Comparison of ENCODE assay signal across 23 mouse cellular contexts in the genomic region with DNA sequence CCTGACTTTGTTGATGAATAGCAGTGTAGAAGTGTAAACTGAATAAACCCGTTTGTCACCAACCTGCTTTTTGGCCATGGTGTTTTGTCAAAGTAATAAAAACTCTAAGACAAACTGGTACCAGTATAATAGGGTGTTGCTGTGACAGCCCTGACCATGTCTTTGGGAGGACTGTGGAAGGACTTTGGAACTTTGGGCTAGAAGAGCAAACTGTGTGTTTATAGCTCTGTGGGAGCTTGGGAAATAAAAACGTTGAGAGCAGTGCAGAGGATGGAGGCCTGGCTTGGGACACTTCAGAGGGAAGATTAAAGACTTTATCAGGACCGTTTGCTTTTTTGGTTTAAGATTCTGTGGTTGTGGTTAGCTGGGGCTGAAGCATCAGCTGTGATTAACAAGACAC. TPM values are rescaled to one million over a fixed set of nuclear protein-coding genes. Genes with fewer than 3 reads are reported as not detected.
DNase-seq lines count a peak whose midpoint lies in the region; ATAC-seq and TF ChIP-seq lines count a peak whose summit lies in the region.
"Had no signal": no experiment of that assay in that cellular context is flagged by ENCODE, and none has a peak within 500 bp of the region (broad histone marks: within the 10 kb centered on the region; RNA-seq: fewer than 3 reads in every experiment).

No protein-coding gene starts in this region.

- no peak overlapping the region for H3K9ac ChIP-seq in intestine, embryonic 15.5 days
- H3K9ac ChIP-seq in intestine, postnatal 0 days (ENCODE audit: low read depth, low read length), result no peak overlapping the region
- no peak overlapping the region for H3K9ac ChIP-seq in liver, embryonic 15.5 days
- H3K9ac ChIP-seq in liver, embryonic 12.5 days, result no peak overlapping the region
- H3K9ac ChIP-seq in MEL (ENCODE audit: control insufficient read depth, low read depth, low read length, poor library complexity, severe bottlenecking), result no peak overlapping the region
- no peak overlapping the region for H3K9ac ChIP-seq in liver, postnatal 0 days (replicated peaks)
- H3K9ac ChIP-seq: embryonic facial prominence, embryonic 12.5 days; forebrain, embryonic 13.5 days; forebrain, embryonic 15.5 days had no signal

- H3K27me3 ChIP-seq in intestine, embryonic 15.5 days (replicated peaks), result no peaks in the 10 kb centered on the region
- no peaks in the 10 kb centered on the region for H3K27me3 ChIP-seq in intestine, postnatal 0 days (replicated peaks; ENCODE audit: control insufficient read depth, insufficient read depth, low read length)
- H3K27me3 ChIP-seq in liver, embryonic 15.5 days, result peaks cover 8% of the 10 kb centered on the region
- H3K27me3 ChIP-seq in liver, embryonic 12.5 days (replicated peaks), result peaks cover 8% of the 10 kb centered on the region
- no peaks in the 10 kb centered on the region for H3K27me3 ChIP-seq in MEL (ENCODE audit: control insufficient read depth in 1 of 2, insufficient read depth in 2 of 2, low read length in 2 of 2)
- H3K27me3 ChIP-seq in liver, postnatal 0 days (ENCODE audit: insufficient read depth, low read length), result no peaks in the 10 kb centered on the region
- H3K27me3 ChIP-seq: CH12.LX; embryonic facial prominence, embryonic 12.5 days; forebrain, embryonic 13.5 days; forebrain, embryonic 15.5 days had no signal

- no peak overlapping the region for H3K4me2 ChIP-seq in intestine, embryonic 15.5 days (replicated peaks)
- no peak overlapping the region for H3K4me2 ChIP-seq in intestine, postnatal 0 days (replicated peaks; ENCODE audit: low read depth)
- H3K4me2 ChIP-seq in liver, embryonic 15.5 days, result no peak overlapping the region
- no peak overlapping the region for H3K4me2 ChIP-seq in liver, embryonic 12.5 days
- no peak overlapping the region for H3K4me2 ChIP-seq in liver, postnatal 0 days (ENCODE audit: low read depth, low read length)
- H3K4me2 ChIP-seq: embryonic facial prominence, embryonic 12.5 days; forebrain, embryonic 13.5 days; forebrain, embryonic 15.5 days had no signal

- H3K27ac ChIP-seq in intestine, embryonic 15.5 days, result no peak overlapping the region
- no peak overlapping the region for H3K27ac ChIP-seq in intestine, postnatal 0 days (ENCODE audit: low read depth, low read length)
- no peak overlapping the region for H3K27ac ChIP-seq in liver, embryonic 15.5 days (replicated peaks)
- H3K27ac ChIP-seq in liver, embryonic 12.5 days, result no peak overlapping the region
- no peak overlapping the region for H3K27ac ChIP-seq in MEL (ENCODE audit: control insufficient read depth, low read depth, low read length)
- H3K27ac ChIP-seq in liver, postnatal 0 days (ENCODE audit: low read depth), result no peak overlapping the region
- H3K27ac ChIP-seq: embryonic facial prominence, embryonic 10.5 days; embryonic facial prominence, embryonic 12.5 days; forebrain, embryonic 13.5 days; forebrain, embryonic 15.5 days had no signal

- no peaks in the 10 kb centered on the region for H3K4me1 ChIP-seq in intestine, embryonic 15.5 days (replicated peaks)
- H3K4me1 ChIP-seq in intestine, postnatal 0 days (replicated peaks; ENCODE audit: control insufficient read depth, insufficient read depth, low read length), result no peaks in the 10 kb centered on the region
- no peaks in the 10 kb centered on the region; the same call in 1 of the 2 replicates for H3K4me1 ChIP-seq in liver, embryonic 15.5 days (replicated peaks)
- H3K4me1 ChIP-seq in liver, embryonic 12.5 days, result no peaks in the 10 kb centered on the region
- H3K4me1 ChIP-seq in MEL (ENCODE audit: control insufficient read depth in 1 of 2, insufficient read depth in 2 of 2, low read length in 2 of 2), result no peaks in the 10 kb centered on the region
- H3K4me1 ChIP-seq in liver, postnatal 0 days (ENCODE audit: insufficient read depth), result no peaks in the 10 kb centered on the region; the same call in 1 of the 2 replicates
- H3K4me1 ChIP-seq: embryonic facial prominence, embryonic 10.5 days; embryonic facial prominence, embryonic 12.5 days had no signal

- no peaks in the 10 kb centered on the region for H3K9me3 ChIP-seq in intestine, embryonic 15.5 days
- no peaks in the 10 kb centered on the region for H3K9me3 ChIP-seq in intestine, postnatal 0 days (ENCODE audit: control insufficient read depth)
- no peaks in the 10 kb centered on the region for H3K9me3 ChIP-seq in liver, embryonic 15.5 days (replicated peaks)
- H3K9me3 ChIP-seq in liver, embryonic 12.5 days (replicated peaks), result no peaks in the 10 kb centered on the region
- no peaks in the 10 kb centered on the region for H3K9me3 ChIP-seq in MEL (replicated peaks; ENCODE audit: insufficient read depth, low read length)
- no peaks in the 10 kb centered on the region for H3K9me3 ChIP-seq in liver, postnatal 0 days (ENCODE audit: low read length)
- H3K9me3 ChIP-seq: embryonic facial prominence, embryonic 10.5 days; embryonic facial prominence, embryonic 12.5 days; forebrain, embryonic 13.5 days; forebrain, embryonic 15.5 days; G1E had no signal

- DNase-seq in MEL (ENCODE audit: low read depth, low spot score), result no peak
- no peak for DNase-seq in liver, postnatal 0 days
- DNase-seq in urinary bladder, postnatal 10 days (ENCODE audit: low spot score), result no peak
- DNase-seq: adrenal gland, adult 8-10 months; adrenal gland, postnatal 14 days; adrenal gland, postnatal 36 days; B cell, adult 2 months; cerebellum, adult 11-12 months; cerebellum, adult 2 months; cerebellum, adult 9-10 months; cerebellum, postnatal 10 days; cerebellum, postnatal 25 days had no signal

- no peak for TF ChIP-seq EP300 in MEL (IDR thresholded peaks at IDR 0.05; ENCODE audit: low read depth in 1 of 2, low read length in 2 of 2)
- no peak for TF ChIP-seq EP300 in liver, postnatal 0 days (IDR thresholded peaks at IDR 0.05; ENCODE audit: low read depth)

- peak; percentile 55 for ATAC-seq in intestine, embryonic 15.5 days
- ATAC-seq in intestine, postnatal 0 days, result no peak
- peak; percentile 44; the same call in 1 of the 2 replicates for ATAC-seq in liver, embryonic 15.5 days (ENCODE audit: insufficient read depth)
- ATAC-seq in liver, embryonic 12.5 days, result no peak
- ATAC-seq in liver, postnatal 0 days, result peak; percentile 80
- ATAC-seq: CD4-positive, CD25-positive, alpha-beta regulatory T cell, adult 4 months; forebrain, embryonic 13.5 days; forebrain, embryonic 15.5 days had no signal

- TF ChIP-seq CTCF in intestine, postnatal 0 days (IDR thresholded peaks at IDR 0.05; ENCODE audit: low read depth), result no peak
- TF ChIP-seq CTCF in MEL (IDR thresholded peaks at IDR 0.05 in 2 of 3, conservative IDR thresholded peaks at IDR 0.05 in 1 of 3; ENCODE audit: control insufficient read depth in 1 of 3, insufficient read depth in 1 of 3, low read depth in 2 of 3, low read length in 3 of 3, poor library complexity in 1 of 3, severe bottlenecking in 1 of 3), result no peak
- no peak for TF ChIP-seq CTCF in liver, postnatal 0 days (IDR thresholded peaks at IDR 0.05; ENCODE audit: low read depth)

- no peaks in the 10 kb centered on the region for H3K79me2 ChIP-seq in MEL (ENCODE audit: control insufficient read depth, insufficient read depth, low read length, poor library complexity)

- no peak for TF ChIP-seq POLR2A in MEL (IDR thresholded peaks at IDR 0.05; ENCODE audit: control insufficient read depth in 1 of 2, insufficient read depth in 1 of 2, low read depth in 1 of 2, low read length in 2 of 2, poor library complexity in 1 of 2)

- WGBS in intestine, embryonic 15.5 days, result 39% methylated on average over 3 of the region's 3 CpGs
- 19% methylated on average over 3 of the region's 3 CpGs for WGBS in intestine, postnatal 0 days
- WGBS in liver, embryonic 15.5 days (ENCODE audit: insufficient replicate concordance), result 26% methylated on average over 3 of the region's 3 CpGs
- 25% methylated on average over 3 of the region's 3 CpGs for WGBS in liver, embryonic 12.5 days (ENCODE audit: insufficient replicate concordance)
- 32% methylated on average over 3 of the region's 3 CpGs for WGBS in liver, postnatal 0 days (ENCODE audit: insufficient replicate concordance)

- H3K36me3 ChIP-seq in intestine, embryonic 15.5 days, result no peaks in the 10 kb centered on the region
- no peaks in the 10 kb centered on the region; the same call in 1 of the 2 replicates for H3K36me3 ChIP-seq in intestine, postnatal 0 days (ENCODE audit: control insufficient read depth, insufficient read depth)
- no peaks in the 10 kb centered on the region for H3K36me3 ChIP-seq in liver, embryonic 15.5 days (replicated peaks)
- H3K36me3 ChIP-seq in liver, embryonic 12.5 days, result no peaks in the 10 kb centered on the region
- H3K36me3 ChIP-seq in MEL (ENCODE audit: control insufficient read depth in 1 of 2, insufficient read depth in 2 of 2, low read length in 2 of 2), result no peaks in the 10 kb centered on the region
- H3K36me3 ChIP-seq in liver, postnatal 0 days (replicated peaks; ENCODE audit: insufficient read depth, low read length), result peaks cover 4% of the 10 kb centered on the region; the same call in 1 of the 2 replicates
- H3K36me3 ChIP-seq: forebrain, embryonic 15.5 days had no signal

- no peak overlapping the region for H3K4me3 ChIP-seq in intestine, embryonic 15.5 days (replicated peaks)
- H3K4me3 ChIP-seq in intestine, postnatal 0 days (ENCODE audit: low read depth, low read length), result no peak overlapping the region
- H3K4me3 ChIP-seq in liver, embryonic 15.5 days (replicated peaks), result no peak overlapping the region
- no peak overlapping the region for H3K4me3 ChIP-seq in liver, embryonic 12.5 days
- H3K4me3 ChIP-seq in MEL (ENCODE audit: control insufficient read depth in 1 of 2, insufficient read depth in 1 of 2, low read depth in 2 of 2, low read length in 2 of 2), result no peak overlapping the region
- H3K4me3 ChIP-seq in liver, postnatal 0 days (ENCODE audit: low read depth, low read length), result no peak overlapping the region
- H3K4me3 ChIP-seq: embryonic facial prominence, embryonic 10.5 days; embryonic facial prominence, embryonic 12.5 days; forebrain, embryonic 13.5 days; forebrain, embryonic 15.5 days had no signal

- no peak for TF ChIP-seq RAD21 in MEL (IDR thresholded peaks at IDR 0.05; ENCODE audit: low read depth, low read length)

RNA-seq across cellular contexts. Expression of gene Ifngr2, which starts 24.2 kb away (rescaled TPM):
- 76.4 and 90.6 TPM in 2 replicates for polyA plus RNA-seq in intestine, embryonic 15.5 days (2015; fragmentation: Nextera tagmentation; extraction: Ambion mirVana)
- polyA plus RNA-seq in intestine, postnatal 0 days (2015; fragmentation: Nextera tagmentation; extraction: Ambion mirVana), result 138 and 146 TPM in 2 replicates
- polyA plus RNA-seq in liver, embryonic 15.5 days (2015; fragmentation: Nextera tagmentation; extraction: Ambion mirVana), result 16.1 and 17.1 TPM in 2 replicates
- 17.1 and 17.9 TPM in 2 replicates for polyA plus RNA-seq in liver, embryonic 12.5 days (2016; fragmentation: Nextera tagmentation; extraction: Ambion mirVana)
- total RNA-seq in MEL (2012; rRNA removed), result 2.8 and 4.1 TPM in 2 replicates
- 10 to 100 TPM in 1 of 2 experiments, not detected in 1; 11.0 TPM for polyA plus RNA-seq in MEL (2012; ENCODE audit: insufficient read depth in 1 of 2, insufficient read length in 2 of 2, low read depth in 1 of 2, low replicate concordance in 2 of 2, missing spikeins in 1 of 2)
- polyA plus RNA-seq in liver, postnatal 0 days (2015; fragmentation: Nextera tagmentation; extraction: Ambion mirVana), result 18.2 and 20.8 TPM in 2 replicates

RNA-seq across cellular contexts. Expression of gene Tmem50b, which starts 26.5 kb away (rescaled TPM):
- polyA plus RNA-seq in intestine, embryonic 15.5 days (2015; fragmentation: Nextera tagmentation; extraction: Ambion mirVana), result 31.7 and 32.2 TPM in 2 replicates
- polyA plus RNA-seq in intestine, postnatal 0 days (2015; fragmentation: Nextera tagmentation; extraction: Ambion mirVana), result 24.9 and 28.0 TPM in 2 replicates
- 6.8 and 7.4 TPM in 2 replicates for polyA plus RNA-seq in liver, embryonic 15.5 days (2015; fragmentation: Nextera tagmentation; extraction: Ambion mirVana)
- polyA plus RNA-seq in liver, embryonic 12.5 days (2016; fragmentation: Nextera tagmentation; extraction: Ambion mirVana), result 6.7 and 6.8 TPM in 2 replicates
- total RNA-seq in MEL (2012; rRNA removed), result 2.6 and 2.9 TPM in 2 replicates
- 1 to 10 TPM in 1 of 2 experiments, not detected in 1; 9.5 TPM for polyA plus RNA-seq in MEL (2012; ENCODE audit: insufficient read depth in 1 of 2, insufficient read length in 2 of 2, low read depth in 1 of 2, low replicate concordance in 2 of 2, missing spikeins in 1 of 2)
- polyA plus RNA-seq in liver, postnatal 0 days (2015; fragmentation: Nextera tagmentation; extraction: Ambion mirVana), result 8.6 and 9.8 TPM in 2 replicates

RNA-seq across cellular contexts. Expression of gene Dnajc28, which starts 47.7 kb away (rescaled TPM):
- polyA plus RNA-seq in intestine, embryonic 15.5 days (2015; fragmentation: Nextera tagmentation; extraction: Ambion mirVana), result 2.1 and 2.5 TPM in 2 replicates
- polyA plus RNA-seq in intestine, postnatal 0 days (2015; fragmentation: Nextera tagmentation; extraction: Ambion mirVana), result 1.0 and 1.5 TPM in 2 replicates
- 1.7 and 2.1 TPM in 2 replicates for polyA plus RNA-seq in liver, embryonic 15.5 days (2015; fragmentation: Nextera tagmentation; extraction: Ambion mirVana)
- polyA plus RNA-seq in liver, embryonic 12.5 days (2016; fragmentation: Nextera tagmentation; extraction: Ambion mirVana), result 1.8 and 2.8 TPM in 2 replicates
- total RNA-seq in MEL (2012; rRNA removed), result 0.85 and 1.2 TPM in 2 replicates
- 1 to 10 TPM in 1 of 2 experiments, not detected in 1; 1.9 TPM for polyA plus RNA-seq in MEL (2012; ENCODE audit: insufficient read depth in 1 of 2, insufficient read length in 2 of 2, low read depth in 1 of 2, low replicate concordance in 2 of 2, missing spikeins in 1 of 2)
- polyA plus RNA-seq in liver, postnatal 0 days (2015; fragmentation: Nextera tagmentation; extraction: Ambion mirVana), result 3.6 and 4.3 TPM in 2 replicates

Comparison
In these comparisons a context has a peak if more than half of its experiments do, and no peak if none do; other contexts are left out.
1. ATAC-seq: peak in intestine, embryonic 15.5 days (single experiment), liver, embryonic 15.5 days (single experiment) and liver, postnatal 0 days (single experiment); none in intestine, postnatal 0 days (single experiment) and liver, embryonic 12.5 days (single experiment).